Mouse (Mus musculus): Measurements from ENCODE around the gene Cmah. TPM values are rescaled to one million over a fixed set of nuclear protein-coding genes. Genes with fewer than 3 reads are reported as not detected.

The Cmah gene
- polyA plus RNA-seq, 1 experiment: 1.1 TPM

DNA sequence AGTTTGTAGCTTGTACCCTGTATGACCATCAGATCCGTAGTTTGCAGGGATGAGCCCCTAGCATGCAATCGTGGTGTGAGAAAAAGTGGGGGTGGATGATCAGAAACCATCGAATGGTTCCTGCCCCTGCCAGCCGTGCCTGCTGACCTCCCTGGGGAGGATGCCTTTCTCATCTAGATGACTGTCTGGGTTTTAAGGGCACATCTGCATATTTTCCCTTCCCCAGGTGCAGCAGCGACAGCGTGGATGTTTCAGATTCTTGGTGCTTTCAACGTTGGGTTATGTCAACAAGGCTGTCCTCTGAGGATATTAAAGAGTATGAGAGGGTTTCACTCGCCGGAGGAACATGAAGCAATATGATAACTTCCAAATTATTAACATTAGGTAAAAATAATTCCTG lies 158.8 kb downstream of the Cmah start:
- Histone ChIP-seq H3K4me1 (ENCODE audit: control insufficient read depth, insufficient read depth, low read length) (peaks cover 2% of the 10 kb centered on the region; the same call in 1 of the 2 replicates), H3K27ac (ENCODE audit: insufficient read depth, low read length) (no peak overlapping the region), H3K4me3 (ENCODE audit: insufficient read depth, low read length) (no peak overlapping the region)
- no peak for TF ChIP-seq POLR2A (IDR thresholded peaks at IDR 0.05; ENCODE audit: low read depth, low read length)
- no peak for TF ChIP-seq CTCF (IDR thresholded peaks at IDR 0.05; ENCODE audit: borderline replicate concordance, insufficient read depth, low read length)

DNA sequence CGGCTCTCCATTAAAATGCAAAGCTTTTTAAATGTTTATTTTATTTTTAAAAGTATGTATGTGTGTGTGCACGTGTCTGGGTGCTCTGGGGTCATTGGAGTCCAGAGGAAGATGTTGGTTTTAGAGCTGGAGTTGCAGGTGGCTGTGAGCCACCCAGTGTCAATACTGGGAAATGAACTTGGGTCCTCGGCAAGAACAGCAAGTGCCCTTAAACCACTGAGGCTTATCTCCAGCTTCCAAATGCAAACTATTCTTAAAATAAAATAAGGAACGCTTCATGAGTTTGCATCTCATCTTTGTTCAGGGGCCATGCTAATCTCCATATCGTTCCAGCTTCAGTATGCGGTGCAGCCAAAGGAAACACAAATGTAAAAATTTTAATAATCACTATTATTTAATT lies 159.2 kb downstream of the Cmah start:
- Histone ChIP-seq H3K4me1 (ENCODE audit: control insufficient read depth, insufficient read depth, low read length) (peaks cover 2% of the 10 kb centered on the region; the same call in 1 of the 2 replicates), H3K4me3 (ENCODE audit: insufficient read depth, low read length) (no peak overlapping the region), H3K27ac (ENCODE audit: insufficient read depth, low read length) (no peak overlapping the region)
- TF ChIP-seq POLR2A (IDR thresholded peaks at IDR 0.05; ENCODE audit: low read depth, low read length): no peak
- no peak for TF ChIP-seq CTCF (IDR thresholded peaks at IDR 0.05; ENCODE audit: borderline replicate concordance, insufficient read depth, low read length)

- no peak overlapping the region for H3K4me3 ChIP-seq (ENCODE audit: insufficient read depth, low read length)
- H3K4me1 ChIP-seq (ENCODE audit: control insufficient read depth, insufficient read depth, low read length): peaks cover under 1% of the 10 kb centered on the region; the same call in 1 of the 2 replicates
- no peak overlapping the region for H3K27ac ChIP-seq (ENCODE audit: insufficient read depth, low read length)
- TF ChIP-seq POLR2A (IDR thresholded peaks at IDR 0.05; ENCODE audit: low read depth, low read length): no peak
- no peak for TF ChIP-seq CTCF (IDR thresholded peaks at IDR 0.05; ENCODE audit: borderline replicate concordance, insufficient read depth, low read length)
Observed at GRCm38 (mm10) chr13:24487061-24487460, 159.9 kb downstream of the Cmah start.

DNA sequence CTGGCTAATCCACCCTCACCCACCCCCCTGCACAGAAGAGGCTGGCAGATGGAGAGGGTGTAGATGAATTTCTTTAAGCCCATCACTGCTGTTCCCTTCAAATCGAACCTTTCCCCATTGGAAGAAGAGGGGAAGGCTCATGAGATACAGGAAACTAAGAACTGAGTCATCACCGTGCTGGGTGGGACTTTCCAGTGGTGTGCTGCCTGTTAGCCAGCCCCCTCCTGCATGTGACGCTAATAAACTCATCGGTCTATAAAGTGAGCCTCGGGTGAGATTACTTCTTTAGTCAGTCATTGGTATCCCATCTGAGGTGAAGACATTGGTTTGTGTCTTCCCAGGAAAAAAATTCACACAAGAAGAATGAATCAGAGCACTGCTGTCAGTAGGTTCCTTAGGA lies 160.3 kb downstream of the Cmah start:
- no peak overlapping the region for H3K4me3 ChIP-seq (ENCODE audit: insufficient read depth, low read length)
- H3K27ac ChIP-seq (ENCODE audit: insufficient read depth, low read length): no peak overlapping the region
- TF ChIP-seq CTCF (IDR thresholded peaks at IDR 0.05; ENCODE audit: borderline replicate concordance, insufficient read depth, low read length) (no peak), POLR2A (IDR thresholded peaks at IDR 0.05; ENCODE audit: low read depth, low read length) (no peak)
- H3K4me1 ChIP-seq (ENCODE audit: control insufficient read depth, insufficient read depth, low read length): no peaks in the 10 kb centered on the region; the same call in 1 of the 2 replicates

- Histone ChIP-seq H3K27ac (ENCODE audit: insufficient read depth, low read length) (no peak overlapping the region), H3K4me1 (ENCODE audit: control insufficient read depth, insufficient read depth, low read length) (no peaks in the 10 kb centered on the region; the same call in 1 of the 2 replicates), H3K4me3 (ENCODE audit: insufficient read depth, low read length) (no peak overlapping the region)
- TF ChIP-seq POLR2A (IDR thresholded peaks at IDR 0.05; ENCODE audit: low read depth, low read length): no peak
- no peak for TF ChIP-seq CTCF (IDR thresholded peaks at IDR 0.05; ENCODE audit: borderline replicate concordance, insufficient read depth, low read length)
Observed at GRCm38 (mm10) chr13:24488526-24489070, 161.4 kb downstream of the Cmah start.

DNA sequence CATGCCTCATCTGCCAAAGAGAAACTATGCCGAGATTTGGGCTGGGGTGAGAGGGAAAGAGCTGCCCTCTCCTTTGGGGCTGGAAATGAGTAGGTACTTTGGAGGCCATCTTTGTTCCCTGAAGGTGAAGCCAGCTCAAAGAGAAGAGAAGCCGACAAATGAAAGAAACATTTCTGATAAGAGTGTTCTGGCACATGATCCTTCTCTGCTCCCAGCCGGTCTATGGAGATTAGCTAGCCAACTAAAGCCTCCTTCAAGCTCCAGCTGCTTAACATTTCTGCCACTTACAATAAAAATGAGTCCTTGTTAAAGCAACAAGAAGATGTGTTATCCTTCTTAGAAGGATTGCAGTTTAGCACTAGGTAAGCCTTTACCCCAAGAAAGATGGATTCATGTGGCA lies 162.3 kb downstream of the Cmah start:
- Histone ChIP-seq H3K4me3 (ENCODE audit: insufficient read depth, low read length) (no peak overlapping the region), H3K4me1 (ENCODE audit: control insufficient read depth, insufficient read depth, low read length) (no peaks in the 10 kb centered on the region; the same call in 1 of the 2 replicates), H3K27ac (ENCODE audit: insufficient read depth, low read length) (no peak overlapping the region)
- TF ChIP-seq POLR2A (IDR thresholded peaks at IDR 0.05; ENCODE audit: low read depth, low read length) (no peak), CTCF (IDR thresholded peaks at IDR 0.05; ENCODE audit: borderline replicate concordance, insufficient read depth, low read length) (no peak)

- no peak for TF ChIP-seq POLR2A (IDR thresholded peaks at IDR 0.05; ENCODE audit: low read depth, low read length)
- no peak for TF ChIP-seq CTCF (IDR thresholded peaks at IDR 0.05; ENCODE audit: borderline replicate concordance, insufficient read depth, low read length)
Observed at GRCm38 (mm10) chr13:24490041-24490440, 162.8 kb downstream of the Cmah start.

GRCm38 (mm10) chr13:24491101-24491500 lies 163.9 kb downstream of the Cmah start:
- TF ChIP-seq CTCF (IDR thresholded peaks at IDR 0.05; ENCODE audit: borderline replicate concordance, insufficient read depth, low read length) (no peak), POLR2A (IDR thresholded peaks at IDR 0.05; ENCODE audit: low read depth, low read length) (no peak)
- no peak overlapping the region for H3K4me3 ChIP-seq (ENCODE audit: insufficient read depth, low read length)
- H3K4me1 ChIP-seq (ENCODE audit: control insufficient read depth, insufficient read depth, low read length): no peaks in the 10 kb centered on the region; the same call in 1 of the 2 replicates
- no peak overlapping the region for H3K27ac ChIP-seq (ENCODE audit: insufficient read depth, low read length)

More at GRCm38 (mm10) chr13:24490041-24490440, 162.8 kb downstream of the Cmah start:
- no peak overlapping the region for H3K4me3 ChIP-seq (ENCODE audit: insufficient read depth, low read length)
- H3K27ac ChIP-seq (ENCODE audit: insufficient read depth, low read length): no peak overlapping the region
- H3K4me1 ChIP-seq (ENCODE audit: control insufficient read depth, insufficient read depth, low read length): no peaks in the 10 kb centered on the region; the same call in 1 of the 2 replicates

- Histone ChIP-seq H3K4me3 (ENCODE audit: insufficient read depth, low read length) (no peak overlapping the region), H3K4me1 (ENCODE audit: control insufficient read depth, insufficient read depth, low read length) (no peaks in the 10 kb centered on the region), H3K27ac (ENCODE audit: insufficient read depth, low read length) (no peak overlapping the region)
- TF ChIP-seq POLR2A (IDR thresholded peaks at IDR 0.05; ENCODE audit: low read depth, low read length) (no peak), CTCF (IDR thresholded peaks at IDR 0.05; ENCODE audit: borderline replicate concordance, insufficient read depth, low read length) (no peak)
Observed at GRCm38 (mm10) chr13:24493784-24494183, 166.6 kb downstream of the Cmah start.

DNA sequence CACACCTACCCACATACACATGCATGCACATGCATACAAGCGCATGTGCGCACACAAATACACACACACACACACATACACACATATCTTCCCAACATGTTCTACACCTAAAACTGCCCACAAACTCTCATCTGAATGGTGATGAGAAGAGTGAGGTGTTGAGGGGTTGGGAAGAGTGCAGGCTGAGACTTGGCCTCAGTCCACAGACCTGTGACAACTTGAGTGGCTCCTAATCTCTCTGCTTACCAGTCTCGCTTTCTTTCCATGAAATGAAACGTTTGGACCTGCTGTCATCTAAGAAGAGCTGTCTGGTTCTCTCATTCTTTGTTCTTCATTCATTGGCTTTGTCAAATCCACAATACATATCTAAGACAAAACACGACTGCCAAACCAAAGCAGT lies 169.1 kb downstream of the Cmah start:
- Histone ChIP-seq H3K4me1 (ENCODE audit: control insufficient read depth, insufficient read depth, low read length) (no peaks in the 10 kb centered on the region), H3K27ac (ENCODE audit: insufficient read depth, low read length) (no peak overlapping the region), H3K4me3 (ENCODE audit: insufficient read depth, low read length) (no peak overlapping the region)
- TF ChIP-seq POLR2A (IDR thresholded peaks at IDR 0.05; ENCODE audit: low read depth, low read length) (no peak), CTCF (IDR thresholded peaks at IDR 0.05; ENCODE audit: borderline replicate concordance, insufficient read depth, low read length) (no peak)
